Mouse (Mus musculus) brain, embryonic 18.5 days (tissue): ENCODE data around the gene BC052040.
A peak's percentile ranks its signal among the peaks of the same experiment; 100 is the strongest.

Experiments
- DNase-seq: peaks from one replicate; pipeline ENCODE4 v3.0.0-alpha.2; 2012; ENCODE audit warnings: low read depth, low spot score

BC052040 gene

GRCm38 (mm10) chr2:115769597-115770305 is 188.2 kb downstream of the BC052040 start:
- no peak for DNase-seq

GRCm38 (mm10) chr2:115772709-115773108 is 191.2 kb downstream of the BC052040 start:
- no peak for DNase-seq

- no peak for DNase-seq
These were observed 192.8 kb downstream of the BC052040 start for GRCm38 (mm10) chr2:115774153-115774908.

- DNase-seq, result no peak
These were observed 194.1 kb downstream of the BC052040 start for GRCm38 (mm10) chr2:115775488-115776217.

- DNase-seq, result no peak
These were observed 195.7 kb downstream of the BC052040 start for GRCm38 (mm10) chr2:115776924-115777860.

GRCm38 (mm10) chr2:115780546-115781011 is 199.1 kb downstream of the BC052040 start:
- no peak for DNase-seq

- DNase-seq, result no peak
These were observed 204.2 kb downstream of the BC052040 start for GRCm38 (mm10) chr2:115785687-115786086.

- DNase-seq, result no peak
These were observed 217.3 kb downstream of the BC052040 start for GRCm38 (mm10) chr2:115798839-115799238.

GRCm38 (mm10) chr2:115808376-115808775 is 226.9 kb downstream of the BC052040 start:
- DNase-seq, result no peak

- peak; percentile 12 for DNase-seq
These were observed 231.8 kb downstream of the BC052040 start for GRCm38 (mm10) chr2:115813316-115813715.

- DNase-seq, result no peak
These were observed 232.2 kb downstream of the BC052040 start for GRCm38 (mm10) chr2:115813721-115814120.

GRCm38 (mm10) chr2:115817959-115818358 is 236.4 kb downstream of the BC052040 start:
- DNase-seq, result no peak

- no peak for DNase-seq
These were observed 240.8 kb downstream of the BC052040 start for GRCm38 (mm10) chr2:115822361-115822760.
